Mouse (Mus musculus) Patski (cell line): Measurements from ENCODE around the gene Ehmt1. TPM values are rescaled to one million over a fixed set of nuclear protein-coding genes. Genes with fewer than 3 reads are reported as not detected.

ENCODE experiments used
- ATAC-seq: fragments of 100-300 bp; one replicate; pipeline ENCODE4 v1.8.0; 2021
- CTCF ChIA-PET: fragments of 350-600 bp; sonication (Branson Sonifier 250); formaldehyde crosslinking; loops from one replicate; lab custom pipeline; 2022; ENCODE audit warnings: inconsistent platforms; lab: Charles Lee
- POLR2A ChIA-PET: fragments of 350-600 bp; sonication (Branson Sonifier 250); formaldehyde crosslinking; loops from one replicate; lab custom pipeline; 2022; ENCODE audit warnings: antibody characterized with exemption, inconsistent platforms; lab: Charles Lee
- DNase-seq: peaks from one replicate; pipeline ENCODE4 v3.0.0-alpha.2; 2011; ENCODE audit warnings: low read depth, low spot score
- H3K27me3 ChIP-seq: fragments of 371-371 bp; one replicate; pipeline ENCODE4 v1.5.1; 2021
- CTCF ChIP-seq: fragments of 100-300 bp; IDR thresholded peaks from one replicate; pipeline ENCODE4 v1.5.1; 2021
- in situ Hi-C: fragments of 300-500 bp; cut with MboI; formaldehyde crosslinking; loops from 3 replicates; pipeline ENCODE4 v1.11.1; 2018; ENCODE audit warnings: low pct_unique_long_range_greater_than_20kb, mixed read lengths
- polyA plus RNA-seq: library from polyadenylated mRNA; unstranded; gene quantifications from one replicate; pipeline ENCODE4 v1.2.3, GENCODE M21; 2021

The Ehmt1 gene
- polyA plus RNA-seq, 1 experiment from 2014 or later, result 43.4 TPM

DNA sequence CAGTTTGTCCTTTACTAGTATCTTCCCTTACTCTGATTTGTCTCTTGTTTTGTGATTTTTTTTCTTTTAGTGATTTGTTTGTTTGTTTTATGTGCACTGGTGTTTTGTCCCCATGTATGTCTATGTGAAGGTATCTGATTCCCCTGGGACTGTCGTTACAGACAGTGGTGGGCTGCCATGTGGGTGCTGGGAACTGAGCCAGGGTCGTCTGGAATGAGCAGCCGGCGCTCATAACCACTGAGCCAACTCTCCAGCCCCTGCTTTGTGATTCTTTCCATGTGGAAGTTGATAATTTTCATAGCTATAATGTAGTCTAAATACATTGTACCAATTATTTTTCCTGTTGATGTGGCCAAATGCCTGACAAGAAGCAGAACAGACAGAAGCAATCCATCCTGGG is 148.6 kb downstream of the Ehmt1 start:
- DNase-seq (no peak), ATAC-seq (no peak)
- peaks cover 7% of the 10 kb centered on the region for H3K27me3 ChIP-seq
- in situ Hi-C loops, result no loop called here
- CTCF ChIA-PET, result no interaction called here
- TF ChIP-seq CTCF, result no peak
- POLR2A ChIA-PET, result no interaction called here

DNA sequence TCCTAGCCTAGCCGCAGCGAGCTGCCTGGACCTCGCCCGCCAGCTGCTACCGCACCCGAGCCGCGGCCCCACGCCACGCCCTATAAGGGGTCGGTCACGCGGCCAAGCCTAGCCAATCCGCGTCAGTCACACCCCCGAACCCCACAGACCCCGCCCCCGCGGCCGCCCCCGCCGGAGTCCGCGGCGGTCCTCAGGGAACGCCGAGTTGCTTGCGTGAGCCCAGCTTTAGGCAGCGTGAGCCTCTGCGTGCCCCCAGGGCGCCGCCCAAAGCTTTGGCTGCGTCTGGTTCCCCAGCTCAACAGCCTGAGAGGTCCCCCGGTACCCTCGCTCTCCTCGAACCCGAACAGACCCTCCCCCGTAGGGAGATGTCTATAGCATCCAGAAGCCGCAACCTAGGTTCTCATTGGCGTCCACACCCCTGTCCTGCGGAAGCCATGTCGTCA is 156.3 kb downstream of the Ehmt1 start, which contains the start of gene Cacna1b:
Cacna1b (minus strand) TSS at position 38 of the 443 bp plus-strand sequence.
- ChIA-PET POLR2A (no interaction called here), CTCF (no interaction called here)
- no peak for TF ChIP-seq CTCF
- no peak for DNase-seq
- ATAC-seq, result peak; percentile 40
- H3K27me3 ChIP-seq, result peaks cover 46% of the 10 kb centered on the region
- in situ Hi-C loops, result no loop called here

DNA sequence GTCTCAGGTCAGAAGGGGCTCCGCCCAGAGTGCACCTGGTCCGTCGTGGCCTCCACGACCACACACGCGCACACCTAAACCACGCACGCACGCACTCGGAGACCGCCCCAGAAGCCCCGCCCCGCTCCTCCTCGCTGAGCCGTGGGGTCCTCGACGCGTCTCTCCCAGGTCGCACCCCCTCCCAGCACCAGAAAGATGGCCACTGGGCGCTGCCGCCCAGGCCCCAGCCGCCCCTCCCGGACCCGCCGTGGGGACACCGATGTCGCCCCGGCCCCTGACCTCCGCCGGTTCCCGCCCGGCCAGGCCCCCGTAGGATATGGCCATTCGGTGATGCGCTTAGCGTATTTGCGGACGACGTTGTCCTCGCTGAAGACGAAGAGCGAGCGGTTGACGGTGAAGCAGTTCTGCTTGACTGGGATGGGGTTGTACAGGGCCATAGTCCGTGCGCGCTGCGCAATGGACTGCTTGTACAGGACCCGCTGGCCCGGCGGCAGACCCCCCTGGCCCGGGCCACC is 156.9 kb downstream of the Ehmt1 start:
- POLR2A ChIA-PET, result no interaction called here
- no peak for DNase-seq
- peak; percentile 53 for ATAC-seq

DNA sequence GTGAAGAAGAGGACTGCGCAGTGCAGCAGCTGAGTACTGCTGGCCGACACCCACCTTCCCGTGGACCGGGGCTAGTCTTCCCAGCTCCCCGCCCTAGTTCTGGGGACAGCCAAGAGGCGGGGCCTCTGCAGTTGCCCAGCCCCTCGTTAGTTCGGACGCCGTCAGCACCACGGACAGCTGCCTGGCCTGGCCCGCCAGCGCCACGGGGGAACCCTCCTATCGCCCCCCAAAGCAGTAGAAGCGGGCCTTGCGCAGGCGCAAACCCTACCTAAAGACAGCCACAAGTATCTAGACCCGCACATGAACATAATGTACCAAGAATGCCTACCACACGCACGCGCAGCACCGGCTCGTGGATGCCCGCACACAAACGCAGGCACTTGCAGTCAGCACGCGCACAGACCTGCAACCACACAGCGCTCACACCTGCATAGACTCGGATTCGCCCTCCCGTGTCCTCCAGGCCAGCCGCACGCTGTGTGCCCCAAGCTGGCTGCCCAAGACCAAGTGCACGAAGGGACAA is 157.4 kb downstream of the Ehmt1 start:
- ATAC-seq, result no peak
- ChIA-PET POLR2A (no interaction called here), CTCF (no interaction called here)
- in situ Hi-C loops, result no loop called here
- TF ChIP-seq CTCF, result no peak
- peaks cover 44% of the 10 kb centered on the region for H3K27me3 ChIP-seq
- DNase-seq, result no peak

More for the DNA sequence above, 156.9 kb downstream of the Ehmt1 start:
- H3K27me3 ChIP-seq, result peaks cover 44% of the 10 kb centered on the region
- in situ Hi-C loops, result no loop called here
- no peak for TF ChIP-seq CTCF
- CTCF ChIA-PET, result no interaction called here

DNA sequence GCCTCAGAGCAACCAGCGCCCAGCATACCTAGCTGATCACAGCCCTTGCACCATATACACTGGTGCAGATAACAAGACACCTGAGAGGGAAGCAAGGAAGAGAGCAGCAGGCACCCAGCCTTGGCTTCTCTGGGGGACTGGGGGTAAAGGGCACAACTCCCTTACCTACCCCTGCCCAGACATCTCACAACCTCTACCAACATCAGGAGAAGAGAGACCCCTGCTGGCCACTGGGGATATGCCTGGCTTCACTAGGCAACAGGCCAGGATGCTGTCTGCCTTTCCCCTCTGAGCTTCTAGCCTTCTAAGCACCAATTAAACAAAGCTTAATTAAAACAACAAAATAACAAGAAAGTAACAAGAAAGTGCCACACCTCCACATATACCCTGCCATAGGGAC is 164.1 kb downstream of the Ehmt1 start:
- ChIA-PET CTCF (interaction anchor here (0.6 to 1.7 kb wide), 8 partner anchors 11 to 251 kb away, joined by 3 to 10 read pairs (median 4); no protein-coding TSS in a partner anchor), POLR2A (no interaction called here)
- peaks cover 3% of the 10 kb centered on the region for H3K27me3 ChIP-seq
- no peak for ATAC-seq
- TF ChIP-seq CTCF, result peak; percentile 86
- DNase-seq, result no peak
- in situ Hi-C loops, result loop anchor here (10.0 kb wide), 1 partner anchor 460 kb away; the partner anchor contains the start of gene Il1f10

- ATAC-seq (no peak), DNase-seq (no peak)
- in situ Hi-C loops, result loop anchor here (5.0 to 10.0 kb wide), 3 partner anchors 180 to 458 kb away; partner anchors contain the start of gene Il1f10
- H3K27me3 ChIP-seq, result no peaks in the 10 kb centered on the region
- POLR2A ChIA-PET, result no interaction called here
- CTCF ChIA-PET, result interaction anchor here (1.1 to 1.5 kb wide), 3 partner anchors 39 to 343 kb away, joined by 3 read pairs; no protein-coding TSS in a partner anchor
- TF ChIP-seq CTCF, result no peak
Observed at GRCm38 (mm10) chr2:24752599-24752998, 166.8 kb downstream of the Ehmt1 start.

- ATAC-seq, result no peak
- in situ Hi-C loops, result loop anchor here (5.0 to 10.0 kb wide), 3 partner anchors 178 to 455 kb away; partner anchors contain the start of gene Il1f10
- CTCF ChIA-PET, result interaction anchor here (0.7 kb wide), 1 partner anchor 9 kb away, joined by 3 read pairs; no protein-coding TSS in a partner anchor
Observed at GRCm38 (mm10) chr2:24750051-24750450, 169.4 kb downstream of the Ehmt1 start.

DNA sequence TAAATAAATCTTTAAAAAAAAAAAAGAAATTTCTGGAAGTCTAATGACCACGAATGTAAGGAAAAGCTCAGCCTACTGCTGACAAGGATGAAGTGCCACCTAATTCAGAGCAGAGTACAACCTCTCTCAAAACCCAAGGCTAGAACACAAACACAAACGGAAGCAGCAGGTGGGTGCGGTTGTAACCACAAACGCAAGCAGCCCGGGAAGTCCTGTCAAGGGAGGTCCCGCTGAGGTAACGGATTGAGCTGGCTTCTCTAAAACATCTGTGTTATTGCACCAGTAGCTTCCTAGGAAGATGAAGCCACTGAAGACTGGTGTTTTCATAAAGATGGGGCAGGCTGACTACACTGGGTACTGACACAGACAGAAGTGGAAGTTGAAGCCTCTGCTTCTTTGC is 171.5 kb downstream of the Ehmt1 start:
- no peaks in the 10 kb centered on the region for H3K27me3 ChIP-seq
- ChIA-PET CTCF (interaction anchor here (1.1 kb wide), 1 partner anchor 15 kb away, joined by 3 read pairs; no protein-coding TSS in a partner anchor), POLR2A (no interaction called here)
- no peak for TF ChIP-seq CTCF
- ATAC-seq (no peak), DNase-seq (no peak)
- in situ Hi-C loops, result no loop called here

More at GRCm38 (mm10) chr2:24750051-24750450, 169.4 kb downstream of the Ehmt1 start:
- no peaks in the 10 kb centered on the region for H3K27me3 ChIP-seq
- no peak for DNase-seq
- no peak for TF ChIP-seq CTCF
- POLR2A ChIA-PET, result no interaction called here

Other genes starting within 250 kb of the Ehmt1 start
- gene Cacna1b, start 156.5 kb downstream of the Ehmt1 start, polyA plus RNA-seq, result 0.42 TPM
- 36.4 TPM for gene Arrdc1, start 15.6 kb upstream of the Ehmt1 start, polyA plus RNA-seq
- gene Zmynd19, start 30.2 kb upstream of the Ehmt1 start, polyA plus RNA-seq, result 31.1 TPM
- gene Dph7, start 42.8 kb upstream of the Ehmt1 start, polyA plus RNA-seq, result 22.1 TPM
- 47.6 TPM for gene Mrpl41, start 55.5 kb upstream of the Ehmt1 start, polyA plus RNA-seq
- 16.6 TPM for gene Pnpla7, start 56.4 kb upstream of the Ehmt1 start, polyA plus RNA-seq
- gene Nsmf, start 134.7 kb upstream of the Ehmt1 start, polyA plus RNA-seq, result 120 TPM
- not detected for gene Entpd8, start 160.7 kb upstream of the Ehmt1 start, polyA plus RNA-seq
- not detected for gene Noxa1, start 175.5 kb upstream of the Ehmt1 start, polyA plus RNA-seq